Mouse (Mus musculus) CD4-positive, CD25-positive, alpha-beta regulatory T cell (primary cell): ENCODE data around the gene Pard3b. TPM values are rescaled to one million over a fixed set of nuclear protein-coding genes. Genes with fewer than 3 reads are reported as not detected.

Experiments used
- polyA plus RNA-seq: library from polyadenylated mRNA; unstranded; fragments of 100-300 nt; shearing (Covaris generic); gene quantifications from one replicate; pipeline ENCODE4 v1.2.1, GENCODE M21; 2017

Gene Pard3b
- 0.75 TPM for polyA plus RNA-seq

GRCm38 (mm10) chr1:61638347-61639111 lies at the start of gene Pard3b:
Pard3b (plus strand) TSS chr1:61638824.

